Mouse (Mus musculus): ENCODE results near the gene Thbs3. TPM values are rescaled to one million over a fixed set of nuclear protein-coding genes. Genes with fewer than 3 reads are reported as not detected.

The Thbs3 gene
- polyA plus RNA-seq, 3 experiments from 2014 or later: 0.48 to 3.3 (median 2.7) TPM

DNA sequence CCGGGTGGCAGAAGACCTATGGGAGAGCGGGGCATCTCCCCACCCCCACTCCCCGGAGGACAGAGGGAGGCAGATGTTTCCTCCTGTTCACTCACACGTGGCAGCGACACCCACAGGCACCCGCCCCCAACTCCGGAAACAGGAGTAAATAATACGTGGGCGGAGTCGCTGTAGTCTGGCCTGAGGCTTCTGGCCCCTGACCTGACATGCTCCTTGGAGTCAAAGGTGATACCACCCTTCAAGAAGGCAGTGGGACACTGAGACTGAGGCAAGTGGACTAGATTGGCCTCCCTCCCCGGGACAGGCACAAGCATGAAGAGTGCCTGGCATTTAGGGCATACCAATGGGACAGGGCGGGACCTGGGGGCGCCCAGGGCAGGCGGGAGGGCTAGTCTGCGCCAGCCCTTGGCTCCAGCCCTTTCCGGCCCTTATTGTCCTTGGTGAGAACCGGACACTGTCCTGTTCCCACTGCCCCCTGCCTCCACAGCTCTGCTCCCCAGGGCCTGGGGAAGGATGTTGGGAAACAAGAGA lies 36.5 kb downstream of the Thbs3 start:
- peak; percentile 58 for ATAC-seq

DNA sequence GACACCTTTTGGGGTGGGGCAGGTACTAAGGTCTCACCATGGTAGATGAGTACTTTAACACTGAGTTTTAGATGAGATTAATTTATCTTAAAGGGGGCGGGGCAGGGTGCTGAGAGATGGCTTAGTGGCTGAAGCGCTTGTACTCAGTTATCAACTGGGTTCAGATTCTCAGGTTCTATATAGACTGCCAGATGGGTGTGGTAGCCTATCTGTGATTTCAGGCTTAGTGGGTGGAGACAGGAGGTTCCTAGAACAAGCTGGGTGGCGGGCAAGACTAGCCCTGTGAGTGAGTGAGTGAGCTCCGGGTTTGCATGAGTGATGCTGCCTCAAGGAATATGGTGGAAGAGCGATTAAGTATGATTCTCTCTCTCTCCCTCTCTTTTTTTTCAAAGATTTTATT lies 40.0 kb downstream of the Thbs3 start:
- no peak for ATAC-seq

- ATAC-seq: no peak
These were observed 41.2 kb downstream of the Thbs3 start for GRCm38 (mm10) chr3:89256177-89256576.

- no peak for ATAC-seq
These were observed 44.1 kb downstream of the Thbs3 start, which contains the start of gene Dpm3 for GRCm38 (mm10) chr3:89259076-89259475. Dpm3 (plus strand) TSS chr3:89259358.

DNA sequence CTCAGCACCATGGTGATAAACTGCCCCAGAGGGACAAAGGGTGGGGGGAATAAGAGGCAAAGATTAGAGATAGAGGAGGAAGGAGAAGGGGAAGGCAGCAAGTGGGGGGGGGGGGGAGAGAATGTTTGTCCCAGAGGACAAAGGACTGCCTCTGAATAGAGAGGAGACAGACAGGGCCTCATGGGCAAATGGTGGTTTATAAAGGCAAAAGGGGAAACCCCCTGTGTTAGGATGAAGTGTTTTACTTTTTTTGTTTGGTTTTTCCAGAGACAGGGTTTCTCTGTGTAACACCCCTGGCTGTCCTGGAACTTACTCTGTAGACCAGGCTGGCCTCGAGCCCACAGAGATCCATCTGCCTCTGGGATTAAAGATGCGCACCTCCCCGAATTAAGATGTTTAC lies 45.2 kb downstream of the Thbs3 start:
- ATAC-seq: no peak

- no peak for ATAC-seq
These were observed 47.4 kb downstream of the Thbs3 start for GRCm38 (mm10) chr3:89262417-89262816.

GRCm38 (mm10) chr3:89266439-89266893 lies 51.5 kb downstream of the Thbs3 start:
- ATAC-seq: peak; percentile 93

DNA sequence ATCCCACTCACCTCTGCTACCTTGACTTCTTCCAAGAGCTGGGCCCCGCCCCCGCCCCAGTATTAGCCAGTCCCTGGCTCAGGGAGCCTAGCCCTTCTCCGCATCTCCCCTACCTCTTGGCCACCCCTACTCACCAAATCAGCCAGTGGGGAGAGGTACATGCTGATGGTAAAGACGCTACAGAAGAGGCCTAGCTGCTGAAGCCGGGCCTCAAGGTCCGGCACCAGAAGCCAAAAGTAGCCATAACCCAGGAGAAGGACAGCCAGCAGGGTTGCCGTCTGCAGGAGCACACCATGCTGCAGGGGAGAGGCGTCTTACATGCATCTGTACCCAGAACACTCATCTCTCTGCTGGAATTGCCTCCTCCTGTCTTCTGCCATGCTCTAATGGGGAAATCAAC lies 53.9 kb downstream of the Thbs3 start:
- ATAC-seq: no peak

DNA sequence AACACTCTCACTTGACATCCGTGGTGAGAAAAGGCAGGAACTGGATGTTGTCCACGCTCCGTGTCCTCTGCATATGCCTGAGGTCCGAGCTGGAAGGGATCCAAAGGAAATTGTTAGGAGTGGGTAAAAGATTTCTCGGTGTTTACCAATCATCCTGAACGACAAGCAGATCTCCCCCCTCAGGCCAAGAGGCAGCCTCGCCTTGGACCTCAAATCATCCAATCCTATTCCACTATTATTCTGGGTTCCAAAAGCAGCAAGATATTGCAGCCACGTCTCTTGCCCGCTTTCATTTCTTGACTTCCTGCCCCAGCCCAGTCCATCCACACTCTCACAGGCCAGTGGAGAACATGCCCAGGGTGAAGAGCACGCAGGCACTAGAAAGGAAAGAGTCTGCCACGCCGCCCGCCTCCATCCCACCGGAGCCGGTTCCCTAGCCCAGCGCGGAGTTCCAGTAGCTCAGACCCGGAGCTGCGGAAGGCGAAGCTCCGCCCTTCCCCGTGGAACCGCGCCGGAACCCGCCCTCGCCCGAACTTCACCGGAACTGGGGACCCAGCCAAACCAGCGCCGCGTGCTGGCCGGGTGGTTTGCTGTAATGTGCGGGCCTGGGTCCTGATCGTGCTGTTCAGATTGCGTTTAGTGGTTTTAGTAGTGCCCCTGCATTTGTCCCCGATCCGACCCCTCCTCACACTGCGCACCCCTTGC lies 55.2 kb downstream of the Thbs3 start, which contains the start of gene Slc50a1:
Gene Slc50a1 (minus strand): TSS at position 520 of the 705 bp plus-strand sequence.
- ATAC-seq: peak; percentile 77

DNA sequence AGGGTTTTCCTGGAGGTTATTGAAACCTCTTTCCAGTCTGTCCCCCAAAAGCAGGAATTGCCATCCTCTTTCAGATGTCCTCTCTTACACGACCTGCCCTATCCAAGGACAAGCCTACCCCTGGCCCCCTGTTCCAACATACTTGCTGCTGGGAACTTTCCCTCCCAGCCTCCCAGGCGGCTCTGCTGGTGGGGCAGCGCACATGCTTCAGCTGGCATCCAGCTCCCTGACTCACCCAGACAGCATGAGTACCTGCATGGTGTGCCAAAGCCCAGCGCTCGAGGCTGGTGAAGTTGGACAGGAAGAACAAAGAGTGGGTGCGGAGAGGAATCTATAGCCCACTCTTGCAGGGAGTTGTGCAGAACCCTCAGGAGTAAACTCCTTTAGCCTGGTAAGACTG lies 55.9 kb downstream of the Thbs3 start:
- ATAC-seq: no peak

DNA sequence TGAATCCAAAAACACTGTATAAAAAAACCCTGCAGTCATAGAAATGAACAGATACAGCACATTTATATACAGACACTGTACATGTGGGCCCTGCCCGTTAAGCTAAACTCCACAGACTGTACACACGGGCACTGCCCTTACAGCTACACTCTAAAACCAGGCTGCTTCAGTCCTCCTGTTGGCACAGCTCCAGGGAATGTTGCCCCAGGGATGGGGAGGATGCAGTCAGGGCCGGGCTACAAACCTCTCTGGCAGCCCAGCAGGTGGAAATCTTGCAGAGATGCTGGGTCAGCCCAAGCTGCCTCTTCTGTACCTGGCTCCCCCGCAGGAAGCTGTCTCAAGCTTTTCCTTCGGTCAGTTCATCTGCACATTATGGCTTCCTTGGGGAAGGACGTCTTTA lies 56.8 kb downstream of the Thbs3 start:
- ATAC-seq: no peak

DNA sequence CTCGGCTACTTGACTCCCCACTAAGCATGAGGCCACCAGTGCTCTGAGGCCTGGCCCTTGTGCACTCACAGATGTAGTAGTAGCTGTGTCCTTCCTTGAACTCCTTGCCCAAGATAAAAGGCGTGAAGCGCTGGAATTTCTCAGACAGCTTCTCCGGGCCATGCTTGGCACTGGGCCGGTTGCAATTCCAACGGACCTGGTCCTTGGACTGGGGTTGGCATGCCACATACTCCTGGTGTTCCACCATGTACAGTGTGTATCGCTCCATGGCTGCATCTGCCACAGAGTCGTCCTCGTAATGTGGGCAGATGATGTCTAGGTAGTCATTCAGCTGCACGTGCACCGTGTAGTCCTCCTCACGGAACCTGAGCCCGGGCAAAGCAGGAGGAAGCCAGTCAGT lies 61.1 kb downstream of the Thbs3 start:
- ATAC-seq: no peak

Other genes starting within 250 kb of the Thbs3 start
- gene Rusc1, start 121.9 kb upstream of the Thbs3 start, polyA plus RNA-seq (2017; shearing (Covaris generic)): 10 to 100 TPM; 57.4 to 78.0 (median 68.9) TPM
- gene Gm43738, start 114.1 kb upstream of the Thbs3 start, polyA plus RNA-seq (2017; shearing (Covaris generic)): not detected
- 10 to 100 TPM; 46.3 to 92.3 (median 78.1) TPM for gene Fdps, start 113.2 kb upstream of the Thbs3 start, polyA plus RNA-seq (2017; shearing (Covaris generic))
- not detected for gene Pklr, start 79.0 kb upstream of the Thbs3 start, polyA plus RNA-seq (2017; shearing (Covaris generic))
- gene Hcn3, start 55.0 kb upstream of the Thbs3 start, polyA plus RNA-seq (2017; shearing (Covaris generic)): 1 to 10 TPM in 2 of 3 experiments, not detected in 1; 1.3 TPM
- gene Clk2, start 50.4 kb upstream of the Thbs3 start, polyA plus RNA-seq (2017; shearing (Covaris generic)): 10 to 100 TPM; 12.5 to 29.0 (median 24.7) TPM
- 100 to 1,000 TPM; 168 to 216 (median 185) TPM for gene Scamp3, start 37.7 kb upstream of the Thbs3 start, polyA plus RNA-seq (2017; shearing (Covaris generic))
- 100 to 1,000 TPM; 132 to 223 (median 213) TPM for gene Fam189b, start 32.0 kb upstream of the Thbs3 start, polyA plus RNA-seq (2017; shearing (Covaris generic))
- 10 to 100 TPM; 63.7 to 86.1 (median 85.1) TPM for gene Gba, start 12.3 kb upstream of the Thbs3 start, polyA plus RNA-seq (2017; shearing (Covaris generic))
- gene Mtx1, start 11.9 kb downstream of the Thbs3 start, polyA plus RNA-seq (2017; shearing (Covaris generic)): 100 to 1,000 TPM in 1 of 3 experiments, 10 to 100 TPM in 2; 77.7 to 112 (median 94.3) TPM
- gene Muc1, start 13.9 kb downstream of the Thbs3 start, polyA plus RNA-seq (2017; shearing (Covaris generic)): 1 to 10 TPM; 1.6 to 2.5 (median 1.8) TPM
- gene Krtcap2, start 30.8 kb downstream of the Thbs3 start, polyA plus RNA-seq (2017; shearing (Covaris generic)): 100 to 1,000 TPM; 271 to 458 (median 303) TPM
- gene Trim46, start 31.1 kb downstream of the Thbs3 start, polyA plus RNA-seq (2017; shearing (Covaris generic)): 1 to 10 TPM; 2.6 to 5.5 (median 3.4) TPM
- 100 to 1,000 TPM; 115 to 155 (median 137) TPM for gene Dpm3, start 44.2 kb downstream of the Thbs3 start, polyA plus RNA-seq (2017; shearing (Covaris generic))
- gene Slc50a1, start 55.4 kb downstream of the Thbs3 start, polyA plus RNA-seq (2017; shearing (Covaris generic)): 100 to 1,000 TPM; 152 to 315 (median 248) TPM
- not detected for gene Efna1, start 66.0 kb downstream of the Thbs3 start, polyA plus RNA-seq (2017; shearing (Covaris generic))
- gene Efna3, start 107.8 kb downstream of the Thbs3 start, polyA plus RNA-seq (2017; shearing (Covaris generic)): not detected
- under 1 TPM in 2 of 3 experiments, not detected in 1; 0.49 to 0.59 TPM for gene Efna4, start 122.8 kb downstream of the Thbs3 start, polyA plus RNA-seq (2017; shearing (Covaris generic))
- gene Adam15, start 134.8 kb downstream of the Thbs3 start, polyA plus RNA-seq (2017; shearing (Covaris generic)): 10 to 100 TPM in 2 of 3 experiments, 1 to 10 TPM in 1; 6.8 to 11.1 (median 10.8) TPM
- under 1 TPM in 2 of 3 experiments, not detected in 1; 0.20 to 0.54 TPM for gene Dcst2, start 146.8 kb downstream of the Thbs3 start, polyA plus RNA-seq (2017; shearing (Covaris generic))
- gene Dcst1, start 150.1 kb downstream of the Thbs3 start, polyA plus RNA-seq (2017; shearing (Covaris generic)): under 1 TPM; 0.40 to 0.88 (median 0.71) TPM
- 10 to 100 TPM; 11.1 to 16.2 (median 11.4) TPM for gene Zbtb7b, start 179.6 kb downstream of the Thbs3 start, polyA plus RNA-seq (2017; shearing (Covaris generic))
- gene Lenep, start 187.6 kb downstream of the Thbs3 start, polyA plus RNA-seq (2017; shearing (Covaris generic)): under 1 TPM in 1 of 3 experiments, not detected in 2; 0.38 TPM
- 10 to 100 TPM; 43.1 to 63.7 (median 57.5) TPM for gene Flad1, start 196.7 kb downstream of the Thbs3 start, polyA plus RNA-seq (2017; shearing (Covaris generic))
- gene Cks1b, start 203.2 kb downstream of the Thbs3 start, polyA plus RNA-seq (2017; shearing (Covaris generic)): 100 to 1,000 TPM in 1 of 3 experiments, 10 to 100 TPM in 2; 23.3 to 176 (median 34.8) TPM
- 10 to 100 TPM; 31.2 to 34.1 (median 33.7) TPM for gene Shc1, start 203.3 kb downstream of the Thbs3 start, polyA plus RNA-seq (2017; shearing (Covaris generic))
- 1 to 10 TPM; 9.0 to 9.6 (median 9.5) TPM for gene Pygo2, start 215.0 kb downstream of the Thbs3 start, polyA plus RNA-seq (2017; shearing (Covaris generic))
- gene Pbxip1, start 221.5 kb downstream of the Thbs3 start, polyA plus RNA-seq (2017; shearing (Covaris generic)): 10 to 100 TPM; 41.1 to 46.1 (median 42.2) TPM
- 10 to 100 TPM; 34.8 to 40.5 (median 39.0) TPM for gene Pmvk, start 239.4 kb downstream of the Thbs3 start, polyA plus RNA-seq (2017; shearing (Covaris generic))